Mouse (Mus musculus) forebrain, embryonic 13.5 days (tissue): ENCODE data around the gene Creb5. TPM values are rescaled to one million over a fixed set of nuclear protein-coding genes. Genes with fewer than 3 reads are reported as not detected.

Source experiments
- ATAC-seq: fragments of 200-750 bp; cut with Nextera tagmentation; 2 replicates; pipeline ENCODE4 v1.8.0; 2017
- H3K27ac ChIP-seq: fragments of 300-500 bp; sonication (generic); 2 replicates; pipeline ENCODE4 v1.5.1; 2015; ENCODE audit warnings: inconsistent platforms, mild to moderate bottlenecking, moderate library complexity
- H3K27me3 ChIP-seq: fragments of 300-500 bp; sonication (generic); 2 replicates; pipeline ENCODE4 v1.6.1; 2015; ENCODE audit warnings: mild to moderate bottlenecking, inconsistent platforms
- H3K36me3 ChIP-seq: fragments of 300-500 bp; sonication (generic); 2 replicates; pipeline ENCODE4 v1.6.1; 2015; ENCODE audit warnings: mild to moderate bottlenecking, inconsistent platforms; ENCODE audit not compliant: poor library complexity, severe bottlenecking
- H3K4me1 ChIP-seq: fragments of 300-500 bp; sonication (generic); 2 replicates; pipeline ENCODE4 v1.6.1; 2015; ENCODE audit warnings: inconsistent platforms
- H3K4me2 ChIP-seq: fragments of 300-500 bp; sonication (generic); 2 replicates; pipeline ENCODE4 v1.6.1; 2015; ENCODE audit warnings: inconsistent platforms, mild to moderate bottlenecking, moderate library complexity
- H3K4me3 ChIP-seq: fragments of 300-500 bp; sonication (generic); 2 replicates; pipeline ENCODE4 v1.5.1; 2015; ENCODE audit warnings: mild to moderate bottlenecking, inconsistent platforms
- H3K9ac ChIP-seq: fragments of 300-500 bp; sonication (generic); 2 replicates; pipeline ENCODE4 v1.6.1; 2015; ENCODE audit warnings: mild to moderate bottlenecking, inconsistent platforms
- H3K9me3 ChIP-seq: fragments of 300-500 bp; sonication (generic); replicated peaks from 2 replicates; pipeline ENCODE4 v1.6.1; 2016; ENCODE audit warnings: inconsistent platforms
- WGBS: fragments of 180-500 bp; shearing (Covaris S2); methylation state at CpG from one replicate; pipeline ENCODE4 v1.1.7; 2015; 5-methylcytosine and 5-hydroxymethylcytosine counted together
- polyA plus RNA-seq: library from polyadenylated mRNA; unstranded; fragments of >200 nt; fragmentation: Nextera tagmentation; extraction: Ambion mirVana; gene quantifications from 2 replicates; pipeline ENCODE4 v1.2.1, GENCODE M21; 2015

The Creb5 gene
- polyA plus RNA-seq, 1 experiment from 2014 or later: 31.7 TPM

- WGBS: 12% methylated on average over 8 of the region's 8 CpGs
- Histone ChIP-seq H3K27ac (peak overlapping the region; percentile 85), H3K4me3 (peak overlapping the region; percentile 67), H3K9ac (peak overlapping the region; percentile 60), H3K4me1 (peaks cover 64% of the 10 kb centered on the region), H3K36me3 (no peaks in the 10 kb centered on the region), H3K27me3 (peaks cover 29% of the 10 kb centered on the region), H3K9me3 (no peaks in the 10 kb centered on the region), H3K4me2 (peak overlapping the region; percentile 92)
- no peak for ATAC-seq
Observed at GRCm38 (mm10) chr6:53290215-53290990, 3.3 kb downstream of the Creb5 start.

GRCm38 (mm10) chr6:53292931-53293330 is 5.9 kb downstream of the Creb5 start:
- H3K27me3 ChIP-seq: peaks cover 12% of the 10 kb centered on the region; the same call in 1 of the 2 replicates
- H3K27ac ChIP-seq: peak overlapping the region; percentile 44; the same call in 1 of the 2 replicates
- H3K9me3 ChIP-seq: no peaks in the 10 kb centered on the region
- no peaks in the 10 kb centered on the region for H3K36me3 ChIP-seq
- peak; percentile 22; the same call in 1 of the 2 replicates for ATAC-seq
- H3K4me3 ChIP-seq: peak overlapping the region; percentile 29; the same call in 1 of the 2 replicates
- H3K4me1 ChIP-seq: peaks cover 67% of the 10 kb centered on the region
- 0 out of 2 replicates have a peak overlapping the region, but pooled peaks have one; percentile 8 for H3K9ac ChIP-seq
- peak overlapping the region; percentile 53 for H3K4me2 ChIP-seq
- 20% methylated on average over 1 of the region's 1 CpGs for WGBS

DNA sequence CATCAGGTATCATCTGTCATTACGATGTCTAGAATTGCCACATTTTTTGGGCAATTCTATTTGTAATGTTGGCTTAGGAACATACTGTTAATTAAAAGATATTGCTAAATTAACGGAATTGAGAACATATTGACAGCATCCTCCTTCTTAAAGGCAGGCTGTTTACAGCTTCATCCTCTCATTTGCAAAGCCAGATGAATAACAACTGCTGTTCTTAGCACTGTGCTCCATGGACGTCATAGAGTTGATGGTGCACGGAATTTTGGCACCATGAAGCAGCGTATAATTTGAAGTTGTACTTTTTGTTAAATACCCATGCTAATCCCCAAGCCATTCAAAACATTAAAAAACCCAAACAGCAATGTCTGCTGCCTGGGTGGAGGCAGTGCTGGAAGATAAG is 10.8 kb downstream of the Creb5 start:
- Histone ChIP-seq H3K4me3 (no peak overlapping the region), H3K9me3 (no peaks in the 10 kb centered on the region), H3K27ac (no peak overlapping the region), H3K36me3 (no peaks in the 10 kb centered on the region), H3K4me1 (peaks cover 40% of the 10 kb centered on the region), H3K4me2 (no peak overlapping the region), H3K9ac (no peak overlapping the region), H3K27me3 (no peaks in the 10 kb centered on the region)
- no peak for ATAC-seq
- WGBS: 58% methylated on average over 5 of the region's 5 CpGs

DNA sequence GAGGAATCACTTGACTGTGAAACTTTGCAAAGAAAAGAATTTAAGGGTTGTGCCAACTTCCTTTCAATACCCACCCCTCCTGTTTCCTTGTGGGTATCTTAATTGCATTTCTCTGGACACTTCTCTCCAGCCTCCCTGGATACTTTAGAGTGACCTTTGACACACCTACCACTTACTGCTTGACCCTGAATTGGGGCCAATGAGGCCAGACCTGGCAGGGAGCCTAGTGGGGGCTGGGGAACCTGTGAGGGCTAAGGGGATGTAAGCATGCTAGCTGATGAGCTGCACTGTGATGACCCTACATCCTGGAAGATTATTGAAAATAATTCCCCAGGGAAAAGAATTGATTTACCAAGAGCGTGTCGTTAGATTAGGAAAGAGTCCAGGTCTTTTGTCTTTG is 17.1 kb downstream of the Creb5 start:
- H3K9me3 ChIP-seq: no peaks in the 10 kb centered on the region
- no peak overlapping the region for H3K9ac ChIP-seq
- no peak overlapping the region for H3K4me3 ChIP-seq
- H3K27me3 ChIP-seq: no peaks in the 10 kb centered on the region
- no peak for ATAC-seq
- no peaks in the 10 kb centered on the region for H3K36me3 ChIP-seq
- peaks cover 45% of the 10 kb centered on the region for H3K4me1 ChIP-seq
- H3K4me2 ChIP-seq: no peak overlapping the region
- H3K27ac ChIP-seq: no peak overlapping the region
- 67% methylated on average over 2 of the region's 2 CpGs for WGBS

DNA sequence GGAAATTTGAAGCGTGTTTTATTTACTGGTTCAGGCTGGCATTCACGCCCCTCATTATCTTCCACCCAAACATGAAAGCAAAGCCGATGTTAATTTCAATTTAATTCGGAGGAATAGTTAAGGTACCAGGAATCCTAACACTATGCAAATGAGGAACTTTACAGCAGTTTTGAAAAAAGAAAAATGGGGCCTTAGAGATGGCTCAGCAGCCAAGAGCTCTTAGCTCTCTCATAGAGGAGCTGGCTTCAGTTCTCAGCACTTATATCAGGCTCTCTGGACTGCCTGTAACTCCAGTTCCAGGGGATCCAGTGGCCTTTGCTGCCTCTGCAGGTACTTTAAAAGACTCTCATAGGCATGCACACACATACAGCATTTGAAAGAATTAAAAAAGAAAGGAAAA is 19.1 kb downstream of the Creb5 start:
- Histone ChIP-seq H3K27me3 (no peaks in the 10 kb centered on the region), H3K4me3 (no peak overlapping the region), H3K27ac (peak overlapping the region; percentile 46), H3K4me1 (peaks cover 50% of the 10 kb centered on the region), H3K9ac (no peak overlapping the region), H3K9me3 (no peaks in the 10 kb centered on the region), H3K36me3 (no peaks in the 10 kb centered on the region), H3K4me2 (peak overlapping the region; percentile 14; the same call in 1 of the 2 replicates)
- WGBS: 37% methylated on average over 4 of the region's 4 CpGs
- peak; percentile 38 for ATAC-seq

DNA sequence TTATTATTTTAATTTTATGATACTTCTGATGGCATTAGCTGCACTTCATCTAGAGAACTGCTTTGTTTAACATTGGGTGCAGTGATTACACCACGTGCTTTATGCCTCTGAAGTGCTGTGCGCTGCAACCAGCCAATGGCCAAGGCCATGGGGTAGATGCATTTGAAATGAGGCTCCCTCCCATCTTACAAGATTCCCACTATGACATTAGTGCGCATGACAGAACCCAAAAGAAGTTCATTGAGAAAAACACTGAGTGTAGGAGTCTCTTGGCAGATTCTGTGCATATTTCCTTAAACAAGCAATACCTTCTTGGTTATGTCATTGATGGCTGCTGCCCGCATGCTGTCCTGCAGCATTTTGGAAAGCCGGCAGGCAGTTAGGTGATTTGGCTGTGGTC is 19.6 kb downstream of the Creb5 start:
- Histone ChIP-seq H3K4me2 (no peak overlapping the region; the same call in 1 of the 2 replicates), H3K36me3 (no peaks in the 10 kb centered on the region), H3K9ac (no peak overlapping the region), H3K4me3 (no peak overlapping the region), H3K27me3 (no peaks in the 10 kb centered on the region), H3K4me1 (peaks cover 55% of the 10 kb centered on the region), H3K9me3 (no peaks in the 10 kb centered on the region), H3K27ac (peak overlapping the region; percentile 53)
- WGBS: 20% methylated on average over 5 of the region's 5 CpGs
- peak; percentile 95 for ATAC-seq

DNA sequence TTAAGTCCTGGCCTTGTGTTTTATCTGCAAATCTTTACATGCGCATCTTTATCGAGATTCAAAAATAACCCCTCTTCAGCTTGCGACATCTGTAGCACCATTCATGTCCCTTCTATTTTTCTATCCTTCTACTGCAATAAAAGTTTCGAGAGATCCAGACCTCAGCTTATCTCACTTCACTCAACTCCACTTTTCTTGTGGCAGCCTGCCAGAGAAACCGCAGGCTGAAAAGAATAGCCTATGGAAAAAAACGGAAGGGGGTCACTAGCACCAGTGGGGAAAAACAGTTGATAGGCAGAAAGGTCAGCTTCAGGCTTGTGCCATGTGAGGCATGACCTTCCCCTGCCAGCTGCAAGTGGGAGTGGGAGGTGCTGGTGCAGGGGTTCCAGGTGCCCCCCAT is 21.6 kb downstream of the Creb5 start:
- no peak for ATAC-seq
- H3K9ac ChIP-seq: no peak overlapping the region
- WGBS: 33% methylated on average over 6 of the region's 6 CpGs

GRCm38 (mm10) chr6:53313604-53314003 is 26.5 kb downstream of the Creb5 start:
- 91% methylated on average over 6 of the region's 6 CpGs for WGBS
- ATAC-seq: no peak

More for the DNA sequence above, 21.6 kb downstream of the Creb5 start:
- no peaks in the 10 kb centered on the region for H3K27me3 ChIP-seq
- no peak overlapping the region for H3K4me3 ChIP-seq
- H3K27ac ChIP-seq: no peak overlapping the region
- peaks cover 54% of the 10 kb centered on the region for H3K4me1 ChIP-seq
- no peaks in the 10 kb centered on the region for H3K36me3 ChIP-seq
- H3K9me3 ChIP-seq: no peaks in the 10 kb centered on the region
- no peak overlapping the region for H3K4me2 ChIP-seq

GRCm38 (mm10) chr6:53314126-53314525 is 27.1 kb downstream of the Creb5 start:
- no peaks in the 10 kb centered on the region for H3K9me3 ChIP-seq
- no peak overlapping the region for H3K4me2 ChIP-seq
- H3K4me1 ChIP-seq: peaks cover 23% of the 10 kb centered on the region
- no peak overlapping the region for H3K27ac ChIP-seq
- WGBS: 75% methylated on average over 10 of the region's 10 CpGs
- H3K27me3 ChIP-seq: no peaks in the 10 kb centered on the region
- no peak for ATAC-seq
- no peak overlapping the region for H3K4me3 ChIP-seq
- no peaks in the 10 kb centered on the region for H3K36me3 ChIP-seq
- no peak overlapping the region for H3K9ac ChIP-seq

More at GRCm38 (mm10) chr6:53313604-53314003, 26.5 kb downstream of the Creb5 start:
- Histone ChIP-seq H3K4me3 (no peak overlapping the region), H3K9me3 (no peaks in the 10 kb centered on the region), H3K4me2 (no peak overlapping the region), H3K27ac (no peak overlapping the region), H3K4me1 (peaks cover 22% of the 10 kb centered on the region), H3K9ac (no peak overlapping the region), H3K36me3 (no peaks in the 10 kb centered on the region), H3K27me3 (no peaks in the 10 kb centered on the region)

DNA sequence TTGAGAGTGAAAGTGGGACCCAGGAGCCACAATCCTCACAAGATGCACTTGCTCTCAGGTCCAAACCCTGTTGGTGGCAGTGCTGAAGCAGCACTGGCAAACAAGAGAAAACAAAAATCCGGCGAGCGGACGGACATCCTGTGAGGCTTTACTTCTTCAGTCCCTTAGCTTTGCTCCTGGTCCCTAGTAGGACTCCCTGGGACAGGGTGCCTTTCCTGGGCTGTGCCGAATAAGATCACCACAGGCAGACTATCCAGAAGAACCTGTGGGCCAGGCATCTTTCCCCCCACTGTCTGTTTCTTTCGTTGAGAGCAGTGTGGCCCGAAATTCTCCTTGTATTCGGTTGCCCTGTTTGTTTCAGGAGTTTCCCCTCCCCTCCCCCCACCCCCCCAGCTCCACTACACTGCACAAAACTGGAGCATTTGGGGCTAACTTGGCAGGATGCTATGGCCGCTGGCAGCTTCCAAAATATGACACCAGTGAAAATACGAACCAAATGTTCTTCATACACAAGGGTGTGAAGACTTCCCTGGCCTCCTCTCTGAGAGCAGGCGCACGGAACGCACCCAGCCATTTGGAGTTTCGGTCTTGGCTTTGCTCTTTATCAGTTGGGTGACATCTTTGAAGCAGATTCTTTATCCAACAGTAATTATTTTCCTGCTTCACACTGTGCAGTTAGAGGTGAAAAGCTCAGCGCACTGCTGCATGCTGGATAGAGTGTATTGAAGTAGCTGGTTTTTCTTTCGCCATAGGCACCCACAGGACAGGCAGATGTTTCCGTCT is 32.7 kb downstream of the Creb5 start:
- Histone ChIP-seq H3K9ac (no peak overlapping the region), H3K4me3 (no peak overlapping the region), H3K36me3 (no peaks in the 10 kb centered on the region), H3K4me1 (peaks cover 24% of the 10 kb centered on the region), H3K4me2 (no peak overlapping the region), H3K9me3 (no peaks in the 10 kb centered on the region), H3K27me3 (no peaks in the 10 kb centered on the region), H3K27ac (peak overlapping the region; percentile 31; the same call in 1 of the 2 replicates)
- ATAC-seq: peak; percentile 30; the same call in 1 of the 2 replicates
- WGBS: 64% methylated on average over 17 of the region's 17 CpGs

- Histone ChIP-seq H3K9me3 (no peaks in the 10 kb centered on the region), H3K36me3 (peaks cover 10% of the 10 kb centered on the region; the same call in 1 of the 2 replicates), H3K27me3 (no peaks in the 10 kb centered on the region), H3K27ac (no peak overlapping the region), H3K4me1 (peaks cover 5% of the 10 kb centered on the region), H3K4me2 (no peak overlapping the region), H3K4me3 (no peak overlapping the region), H3K9ac (no peak overlapping the region)
- 59% methylated on average over 9 of the region's 9 CpGs for WGBS
- no peak for ATAC-seq
Observed at GRCm38 (mm10) chr6:53337398-53337797, 50.3 kb downstream of the Creb5 start.

DNA sequence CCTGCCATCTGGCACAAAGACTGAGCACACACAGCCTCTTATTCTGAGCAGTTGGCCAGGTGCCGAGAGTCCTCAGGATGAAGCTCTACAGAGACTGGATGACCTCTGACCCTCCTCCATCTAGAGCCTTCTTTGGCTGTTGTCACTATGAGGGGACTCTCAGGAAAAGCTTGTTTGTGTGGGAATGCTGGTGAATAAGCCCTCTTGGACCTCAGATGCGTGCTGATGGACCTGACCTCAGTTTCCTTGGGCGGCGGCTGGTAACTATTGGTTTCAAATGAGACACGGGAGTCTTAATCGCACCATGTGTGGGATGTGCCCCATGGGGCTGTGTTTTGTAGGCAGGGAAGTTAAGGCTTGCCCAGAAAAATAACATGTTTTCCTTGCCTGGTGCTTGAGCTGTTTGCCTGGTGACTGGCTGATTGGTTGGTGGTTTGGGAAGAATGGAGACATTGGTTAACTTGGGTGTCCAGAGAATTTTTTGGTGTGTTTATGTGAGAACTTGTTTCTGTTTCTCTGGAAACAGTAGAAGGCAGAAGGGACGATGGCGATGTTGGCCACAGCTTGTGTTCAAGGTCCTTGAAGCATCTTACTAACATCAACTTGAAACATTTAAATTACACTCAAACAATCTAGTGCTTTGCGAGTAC is 65.4 kb downstream of the Creb5 start:
- no peak overlapping the region for H3K4me3 ChIP-seq
- H3K9ac ChIP-seq: no peak overlapping the region
- H3K27ac ChIP-seq: no peak overlapping the region
- peaks cover 9% of the 10 kb centered on the region for H3K4me1 ChIP-seq
- H3K36me3 ChIP-seq: no peaks in the 10 kb centered on the region
- ATAC-seq: no peak
- H3K27me3 ChIP-seq: no peaks in the 10 kb centered on the region
- H3K4me2 ChIP-seq: no peak overlapping the region
- H3K9me3 ChIP-seq: no peaks in the 10 kb centered on the region
- 85% methylated on average over 9 of the region's 9 CpGs for WGBS
